Comparison of ENCODE assay signal across 13 mouse cellular contexts in genomic region chr11:103355251-103355650, GRCm38 (mm10). TPM values are rescaled to one million over a fixed set of nuclear protein-coding genes. Genes with fewer than 3 reads are reported as not detected.
DNase-seq lines count a peak whose midpoint lies in the region; ATAC-seq and TF ChIP-seq lines count a peak whose summit lies in the region.
"Had no signal": no experiment of that assay in that cellular context is flagged by ENCODE, and none has a peak within 500 bp of the region (broad histone marks: within the 10 kb centered on the region; RNA-seq: fewer than 3 reads in every experiment).

No protein-coding gene starts in this region.

- no peak overlapping the region for H3K27ac ChIP-seq in liver, embryonic 11.5 days (ENCODE audit: low read depth, low read length)
- H3K27ac ChIP-seq in liver, embryonic 12.5 days, result no peak overlapping the region
- H3K27ac ChIP-seq in embryonic facial prominence, embryonic 10.5 days (replicated peaks), result no peak overlapping the region
- H3K27ac ChIP-seq in intestine, postnatal 0 days (ENCODE audit: low read depth, low read length), result peak overlapping the region; percentile 24
- H3K27ac ChIP-seq in thymus, adult 2 months (ENCODE audit: control insufficient read depth, insufficient read depth, low read length), result no peak overlapping the region
- H3K27ac ChIP-seq: hindbrain, embryonic 13.5 days had no signal

- H3K4me2 ChIP-seq in liver, embryonic 11.5 days, result 0 out of 2 replicates have a peak overlapping the region, but pooled peaks have one; percentile 17
- H3K4me2 ChIP-seq in liver, embryonic 12.5 days, result no peak overlapping the region
- H3K4me2 ChIP-seq in intestine, postnatal 0 days (replicated peaks; ENCODE audit: low read depth), result peak overlapping the region; percentile 60
- H3K4me2 ChIP-seq: hindbrain, embryonic 13.5 days had no signal

- no peaks in the 10 kb centered on the region for H3K36me3 ChIP-seq in liver, embryonic 11.5 days (ENCODE audit: control insufficient read depth, insufficient read depth, low read length)
- H3K36me3 ChIP-seq in liver, embryonic 12.5 days, result 0 out of 2 replicates have a peak, but pooled peaks cover 4% of the 10 kb centered on the region
- 0 out of 2 replicates have a peak, but pooled peaks cover 3% of the 10 kb centered on the region for H3K36me3 ChIP-seq in embryonic facial prominence, embryonic 10.5 days (replicated peaks)
- H3K36me3 ChIP-seq in intestine, postnatal 0 days (ENCODE audit: control insufficient read depth, insufficient read depth), result no peaks in the 10 kb centered on the region
- no peaks in the 10 kb centered on the region for H3K36me3 ChIP-seq in thymus, adult 2 months (ENCODE audit: control insufficient read depth, insufficient read depth, low read length)
- H3K36me3 ChIP-seq: hindbrain, embryonic 13.5 days had no signal

- peaks cover 2% of the 10 kb centered on the region for H3K4me1 ChIP-seq in liver, embryonic 11.5 days (replicated peaks; ENCODE audit: control insufficient read depth, insufficient read depth, low read length)
- H3K4me1 ChIP-seq in liver, embryonic 12.5 days, result peaks cover 15% of the 10 kb centered on the region
- H3K4me1 ChIP-seq in embryonic facial prominence, embryonic 10.5 days, result peaks cover 40% of the 10 kb centered on the region
- peaks cover 16% of the 10 kb centered on the region; the same call in 1 of the 2 replicates for H3K4me1 ChIP-seq in intestine, postnatal 0 days (replicated peaks; ENCODE audit: control insufficient read depth, insufficient read depth, low read length)
- H3K4me1 ChIP-seq in thymus, adult 2 months (replicated peaks; ENCODE audit: control insufficient read depth, insufficient read depth, low read length), result peaks cover 7% of the 10 kb centered on the region; the same call in 1 of the 2 replicates

- TF ChIP-seq CTCF in intestine, postnatal 0 days (IDR thresholded peaks at IDR 0.05; ENCODE audit: low read depth), result no peak
- no peak for TF ChIP-seq CTCF in thymus, adult 2 months (IDR thresholded peaks at IDR 0.05; ENCODE audit: borderline replicate concordance, control insufficient read depth, extremely low read depth, insufficient read depth, low read length, poor library complexity)

- TF ChIP-seq POLR2A in thymus, adult 2 months (IDR thresholded peaks at IDR 0.05; ENCODE audit: control insufficient read depth, extremely low read depth, insufficient read depth, low read length, poor library complexity), result no peak

- no peak overlapping the region for H3K9ac ChIP-seq in liver, embryonic 11.5 days (ENCODE audit: low read depth, low read length)
- H3K9ac ChIP-seq in liver, embryonic 12.5 days, result no peak overlapping the region
- peak overlapping the region; percentile 35; the same call in 1 of the 2 replicates for H3K9ac ChIP-seq in intestine, postnatal 0 days (ENCODE audit: low read depth, low read length)
- H3K9ac ChIP-seq: hindbrain, embryonic 13.5 days had no signal

- no peak for ATAC-seq in liver, embryonic 11.5 days (replicated peaks; ENCODE audit: low FRiP score)
- ATAC-seq in liver, embryonic 12.5 days, result no peak
- peak; percentile 22 for ATAC-seq in intestine, postnatal 0 days
- ATAC-seq: CD4-positive, CD25-positive, alpha-beta regulatory T cell, adult 4 months; Patski had no signal

- no peak for DNase-seq in liver, embryonic 11.5 days (ENCODE audit: low spot score)
- DNase-seq in embryonic facial prominence, embryonic 10.5 days (ENCODE audit: low spot score), result peak; percentile 33
- DNase-seq in kidney, postnatal 25 days, result peak; percentile 87 to 95
- DNase-seq in gastrocnemius, postnatal 36 days, result no peak
- no peak for DNase-seq in thymus, adult 2 months
- DNase-seq: cerebellum, postnatal 36 days; gastrocnemius, postnatal 10 days had no signal

- intact Hi-C loops in gastrocnemius, postnatal 36 days (cut with DNase I), result no loop called here

- H3K27me3 ChIP-seq in liver, embryonic 11.5 days (replicated peaks; ENCODE audit: control insufficient read depth, insufficient read depth, low read length), result peaks cover 24% of the 10 kb centered on the region
- H3K27me3 ChIP-seq in liver, embryonic 12.5 days (replicated peaks), result peaks cover 40% of the 10 kb centered on the region
- peaks cover 57% of the 10 kb centered on the region for H3K27me3 ChIP-seq in embryonic facial prominence, embryonic 10.5 days (replicated peaks; ENCODE audit: low read depth, poor library complexity, severe bottlenecking)
- H3K27me3 ChIP-seq in intestine, postnatal 0 days (replicated peaks; ENCODE audit: control insufficient read depth, insufficient read depth, low read length), result no peaks in the 10 kb centered on the region
- H3K27me3 ChIP-seq in thymus, adult 2 months (ENCODE audit: control insufficient read depth, insufficient read depth, low read length), result no peaks in the 10 kb centered on the region
- H3K27me3 ChIP-seq: Patski had no signal

- WGBS in liver, embryonic 11.5 days, result 42% methylated on average over 11 of the region's 11 CpGs
- WGBS in liver, embryonic 12.5 days (ENCODE audit: insufficient replicate concordance), result 50% methylated on average over 11 of the region's 11 CpGs
- WGBS in embryonic facial prominence, embryonic 10.5 days, result 24% methylated on average over 11 of the region's 11 CpGs
- WGBS in intestine, postnatal 0 days, result 12% methylated on average over 11 of the region's 11 CpGs
- 92% methylated on average over 11 of the region's 11 CpGs for WGBS in thymus, adult 2 months

- H3K4me3 ChIP-seq in liver, embryonic 11.5 days (ENCODE audit: low read depth, low read length), result no peak overlapping the region
- H3K4me3 ChIP-seq in liver, embryonic 12.5 days, result no peak overlapping the region
- no peak overlapping the region for H3K4me3 ChIP-seq in embryonic facial prominence, embryonic 10.5 days
- peak overlapping the region; percentile 42 for H3K4me3 ChIP-seq in intestine, postnatal 0 days (ENCODE audit: low read depth, low read length)
- H3K4me3 ChIP-seq in thymus, adult 2 months (ENCODE audit: control insufficient read depth, insufficient read depth, low read length), result no peak overlapping the region
- H3K4me3 ChIP-seq: heart, embryonic 12.5 days; hindbrain, embryonic 13.5 days had no signal

- H3K9me3 ChIP-seq in liver, embryonic 11.5 days (ENCODE audit: control insufficient read depth, low read length), result no peaks in the 10 kb centered on the region
- H3K9me3 ChIP-seq in liver, embryonic 12.5 days (replicated peaks), result no peaks in the 10 kb centered on the region
- H3K9me3 ChIP-seq in embryonic facial prominence, embryonic 10.5 days, result peaks cover 9% of the 10 kb centered on the region; the same call in 1 of the 2 replicates
- H3K9me3 ChIP-seq in intestine, postnatal 0 days (ENCODE audit: control insufficient read depth), result no peaks in the 10 kb centered on the region
- H3K9me3 ChIP-seq: hindbrain, embryonic 13.5 days had no signal

RNA-seq across cellular contexts. Expression of gene Arhgap27, which starts 8.2 kb away (rescaled TPM):
- 5.0 and 5.1 TPM in 2 replicates for polyA plus RNA-seq in liver, embryonic 11.5 days (2014; fragmentation: Nextera tagmentation; extraction: Ambion mirVana)
- 2.7 and 4.0 TPM in 2 replicates for polyA plus RNA-seq in liver, embryonic 12.5 days (2016; fragmentation: Nextera tagmentation; extraction: Ambion mirVana)
- 5.3 and 5.8 TPM in 2 replicates for polyA plus RNA-seq in embryonic facial prominence, embryonic 10.5 days (2016; fragmentation: Nextera tagmentation; extraction: Ambion mirVana)
- 16.9 and 18.7 TPM in 2 replicates for polyA plus RNA-seq in intestine, postnatal 0 days (2015; fragmentation: Nextera tagmentation; extraction: Ambion mirVana)
- 1 to 10 TPM; 4.6 to 4.8 TPM for total RNA-seq in gastrocnemius, postnatal 36 days (2021)
- polyA plus RNA-seq in thymus, adult 2 months (2012; rRNA removed), result 124 and 125 TPM in 2 replicates

RNA-seq across cellular contexts. Expression of gene Plekhm1, which starts 57.2 kb away (rescaled TPM):
- 7.6 and 9.1 TPM in 2 replicates for polyA plus RNA-seq in liver, embryonic 11.5 days (2014; fragmentation: Nextera tagmentation; extraction: Ambion mirVana)
- polyA plus RNA-seq in liver, embryonic 12.5 days (2016; fragmentation: Nextera tagmentation; extraction: Ambion mirVana), result 5.2 and 5.3 TPM in 2 replicates
- 8.1 and 8.9 TPM in 2 replicates for polyA plus RNA-seq in embryonic facial prominence, embryonic 10.5 days (2016; fragmentation: Nextera tagmentation; extraction: Ambion mirVana)
- 4.7 and 5.2 TPM in 2 replicates for polyA plus RNA-seq in intestine, postnatal 0 days (2015; fragmentation: Nextera tagmentation; extraction: Ambion mirVana)
- 10 to 100 TPM; 10.6 to 11.8 TPM for total RNA-seq in gastrocnemius, postnatal 36 days (2021)
- 43.6 and 46.4 TPM in 2 replicates for polyA plus RNA-seq in thymus, adult 2 months (2012; rRNA removed)

Comparison
In these comparisons a context has a peak if more than half of its experiments do, and no peak if none do; other contexts are left out.
1. DNase-seq: peak in embryonic facial prominence, embryonic 10.5 days (single experiment) and kidney, postnatal 25 days (2 of 2); none in liver, embryonic 11.5 days (single experiment), gastrocnemius, postnatal 36 days (0 of 2) and thymus, adult 2 months (single experiment).